Mouse (Mus musculus) T-cell, adult 2 months (primary cell): ENCODE data around the gene Trim25.

Source experiments
- DNase-seq: peaks from one replicate; pipeline ENCODE4 v3.0.0; 2022; ENCODE audit warnings: low spot score

The Trim25 gene

DNA sequence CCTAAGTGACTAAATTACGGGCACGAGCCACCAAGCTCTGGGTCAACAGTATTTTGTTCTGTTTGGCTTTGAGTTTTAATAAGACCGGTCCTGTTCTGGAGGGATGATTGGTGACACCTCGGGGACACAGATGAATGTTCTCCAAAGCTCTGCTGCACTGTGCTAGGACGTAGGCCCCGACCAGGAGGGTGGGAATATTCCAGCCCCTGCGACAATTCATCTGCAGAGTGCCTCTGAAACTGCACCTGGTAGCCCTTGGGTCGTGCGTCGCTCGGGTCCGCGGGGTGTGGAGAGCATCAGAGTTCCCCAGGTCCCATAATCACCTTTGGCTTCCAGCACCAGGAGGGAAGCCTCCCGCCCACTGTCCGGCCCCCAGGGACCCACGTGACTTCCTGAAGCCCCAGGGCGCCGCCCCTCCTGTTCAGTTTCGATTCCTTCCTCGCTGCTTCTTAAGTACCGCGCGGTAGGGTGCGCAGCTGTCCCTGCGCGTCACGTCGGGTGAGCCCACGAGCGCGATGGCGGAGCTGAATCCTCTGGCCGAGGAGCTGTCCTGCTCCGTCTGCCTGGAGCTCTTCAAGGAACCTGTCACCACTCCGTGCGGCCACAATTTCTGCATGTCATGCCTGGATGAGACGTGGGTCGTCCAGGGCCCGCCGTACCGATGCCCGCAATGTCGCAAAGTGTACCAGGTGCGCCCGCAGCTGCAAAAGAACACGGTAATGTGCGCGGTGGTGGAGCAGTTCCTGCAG lies at the start of gene Trim25:
TSS of gene Trim25 (plus strand) at position 403 of the 749 bp plus-strand sequence.
- peak; percentile 94 for DNase-seq

DNA sequence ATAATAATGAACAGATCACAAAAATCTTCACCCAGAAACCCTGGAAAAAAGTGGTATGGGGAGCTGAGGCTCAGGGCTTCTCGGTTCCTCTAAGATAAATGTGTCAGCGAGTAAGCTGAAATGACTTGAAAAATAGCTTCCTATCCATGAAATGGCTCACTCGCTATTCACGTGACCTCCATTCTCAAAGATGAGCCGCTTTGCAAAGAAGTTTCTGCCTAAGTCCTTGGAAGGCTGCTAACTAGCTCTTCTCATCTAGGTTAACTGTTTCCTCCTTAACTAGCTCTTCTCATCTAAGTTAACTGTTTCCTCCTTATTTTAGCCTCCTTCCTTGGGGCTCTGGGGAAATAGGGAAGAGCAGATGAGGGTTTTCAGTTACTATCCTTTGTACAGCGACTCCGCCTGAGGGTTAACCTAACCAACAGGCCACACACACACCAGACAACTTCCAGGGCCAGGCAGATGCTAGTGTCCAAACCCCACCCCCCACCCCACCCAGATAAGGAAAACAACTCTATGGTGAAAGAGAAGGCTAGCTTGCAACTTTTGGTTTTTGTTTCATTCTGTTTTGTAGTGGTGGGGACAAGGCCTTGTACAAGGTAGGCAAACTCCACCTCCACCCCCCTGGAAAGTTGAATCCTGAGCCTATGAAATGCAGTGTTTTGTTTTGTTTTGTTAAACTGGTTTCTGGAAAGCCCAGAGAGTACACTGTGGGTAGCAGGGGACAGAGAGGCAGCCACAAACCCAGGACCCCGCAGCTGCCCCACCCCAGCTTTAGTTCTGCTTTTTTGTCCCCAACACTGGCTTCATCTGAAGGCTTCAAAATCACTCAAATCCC lies 49.2 kb upstream of the Trim25 start:
- DNase-seq = no peak

- no peak for DNase-seq
Measured at GRCm38 (mm10) chr11:88950640-88951250, 48.4 kb upstream of the Trim25 start.

GRCm38 (mm10) chr11:88951576-88951975 lies 47.6 kb upstream of the Trim25 start:
- DNase-seq = no peak

DNA sequence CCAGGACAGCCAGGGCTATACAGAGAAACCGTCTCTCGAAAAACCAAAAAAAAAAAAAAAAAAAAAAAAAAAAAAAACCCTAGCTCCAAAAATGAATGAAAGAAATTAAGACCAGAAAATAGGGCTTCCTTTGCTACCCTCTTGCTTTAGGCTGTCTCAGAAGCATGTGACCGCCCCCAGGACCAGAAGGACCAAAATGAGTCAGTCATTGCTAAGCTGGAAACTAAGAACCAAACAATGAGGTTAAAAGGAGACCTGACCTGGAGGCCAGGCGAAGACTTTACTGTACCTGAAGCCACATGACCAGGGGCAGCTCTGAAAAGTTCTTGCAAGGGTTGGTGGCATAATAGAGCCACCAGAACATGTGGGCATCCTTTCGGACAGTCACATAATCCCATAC lies 47.1 kb upstream of the Trim25 start:
- DNase-seq = no peak

GRCm38 (mm10) chr11:88953582-88953981 lies 45.6 kb upstream of the Trim25 start:
- no peak for DNase-seq

DNA sequence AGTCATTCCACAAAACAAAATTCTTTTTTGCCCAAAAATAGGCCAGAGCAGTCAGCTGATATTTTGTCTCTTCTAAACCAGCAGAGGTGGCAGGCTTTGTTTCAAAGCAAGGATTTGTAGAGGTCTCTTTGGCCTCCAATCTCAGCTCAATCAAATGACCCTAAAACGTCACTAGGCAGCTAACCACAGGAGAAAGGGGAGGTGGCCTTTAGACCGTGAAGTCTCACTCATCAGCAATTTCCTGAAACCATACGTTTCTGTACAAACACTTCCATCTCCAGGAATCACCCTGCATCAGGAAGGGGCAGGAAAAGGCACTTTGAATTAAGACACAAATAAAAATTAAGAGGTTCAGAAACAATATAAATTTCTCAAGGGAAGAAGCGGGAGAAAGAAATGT lies 44.4 kb upstream of the Trim25 start:
- peak; percentile 30 for DNase-seq

GRCm38 (mm10) chr11:88955217-88955969 lies 43.8 kb upstream of the Trim25 start, which contains the start of gene Scpep1:
Gene Scpep1 (minus strand): TSS chr11:88955465.
- peak; percentile 96 for DNase-seq

DNA sequence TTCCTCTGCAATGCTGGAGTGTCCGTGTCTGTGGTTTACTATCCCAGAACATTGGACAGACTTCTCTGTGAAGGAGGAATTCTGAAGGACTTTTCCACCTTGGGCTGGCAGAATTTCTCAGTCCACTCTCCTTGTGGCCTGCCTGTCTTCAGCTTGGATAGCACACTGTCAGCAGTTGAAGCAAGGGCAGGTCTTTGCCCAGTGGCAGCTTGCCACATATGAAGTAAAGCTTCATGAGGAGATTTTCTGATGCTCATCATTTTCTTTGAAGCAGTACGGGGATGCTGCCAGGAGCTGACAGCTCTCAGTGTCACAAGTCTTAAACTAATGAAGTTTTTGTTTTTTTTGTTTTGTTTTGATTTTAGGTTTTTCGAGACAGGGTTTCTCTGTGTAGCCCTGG lies 40.3 kb upstream of the Trim25 start:
- no peak for DNase-seq

- no peak for DNase-seq
Measured at GRCm38 (mm10) chr11:88966881-88967361, 32.3 kb upstream of the Trim25 start, which contains the start of gene Elobl. Gene Elobl (minus strand): TSS chr11:88966931.

DNA sequence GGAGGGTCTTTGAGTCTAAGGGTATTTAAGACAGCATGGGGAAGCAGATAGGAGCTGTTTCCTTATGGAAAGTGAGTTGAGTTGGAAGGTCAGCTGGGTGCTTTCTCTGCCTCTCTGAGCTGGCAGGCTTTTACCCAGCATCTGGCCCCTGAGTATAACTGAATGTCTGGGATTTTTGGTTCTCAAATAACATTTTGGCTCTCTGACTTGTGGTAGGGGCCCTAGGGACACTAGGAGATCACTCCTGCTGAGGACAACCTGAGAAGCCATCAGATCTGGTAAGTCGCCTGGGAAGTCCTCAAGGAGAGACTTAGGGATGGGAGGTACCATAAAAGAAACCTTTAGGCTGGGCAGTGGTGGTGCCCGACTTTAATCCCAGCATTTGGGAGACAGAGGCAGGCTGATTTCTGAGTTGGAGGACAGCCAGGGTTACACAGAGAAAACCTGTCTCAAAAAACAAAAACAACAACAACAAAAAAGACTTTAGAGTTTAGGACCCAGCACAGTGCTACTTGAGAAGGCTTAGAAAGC lies 28.9 kb upstream of the Trim25 start, which contains the start of gene Coil:
TSS of gene Coil (plus strand) at position 51 of the 531 bp plus-strand sequence.
- peak; percentile 5 for DNase-seq

DNA sequence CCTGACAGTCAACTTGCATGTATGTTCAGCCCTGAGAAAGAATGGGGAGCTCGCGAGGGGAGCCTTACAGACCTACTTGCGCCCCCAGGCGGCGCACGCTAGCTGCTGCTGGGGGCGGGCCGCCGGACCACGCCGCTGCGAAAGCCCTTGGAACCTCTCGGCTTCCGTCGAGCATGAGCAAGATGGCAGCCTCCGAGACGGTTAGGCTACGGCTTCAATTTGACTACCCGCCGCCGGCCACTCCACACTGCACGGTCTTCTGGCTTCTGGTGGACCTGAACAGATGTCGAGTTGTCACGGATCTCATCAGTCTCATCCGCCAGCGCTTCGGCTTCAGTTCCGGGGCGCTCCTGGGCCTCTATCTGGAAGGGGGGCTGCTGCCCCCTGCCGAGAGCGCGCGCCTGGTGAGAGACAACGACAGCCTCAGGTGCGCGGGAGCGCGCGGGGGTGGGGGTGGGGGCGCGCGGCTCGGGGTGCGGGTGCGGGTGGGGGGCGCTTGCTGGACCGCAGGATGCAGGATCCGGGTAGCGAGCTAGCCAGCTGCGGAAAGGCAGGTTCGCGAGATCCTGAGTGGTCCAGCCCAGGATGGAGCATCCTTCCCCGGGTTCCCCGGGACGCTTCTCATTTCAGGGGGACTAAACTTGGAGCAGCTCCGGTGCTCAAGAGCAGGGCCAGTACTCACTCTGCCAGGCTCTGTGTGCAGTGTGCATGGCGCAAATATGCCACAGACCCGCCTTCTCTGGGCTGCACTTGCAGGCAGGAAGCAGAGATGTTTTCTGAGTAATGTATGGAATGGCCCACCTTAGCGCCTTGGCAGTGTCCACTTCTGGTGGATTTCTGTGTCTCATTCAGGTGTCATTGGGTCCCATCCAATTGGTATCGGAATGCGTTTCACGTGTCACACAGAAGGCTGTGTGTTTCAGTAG lies 25.1 kb upstream of the Trim25 start:
- DNase-seq = peak; percentile 93

DNA sequence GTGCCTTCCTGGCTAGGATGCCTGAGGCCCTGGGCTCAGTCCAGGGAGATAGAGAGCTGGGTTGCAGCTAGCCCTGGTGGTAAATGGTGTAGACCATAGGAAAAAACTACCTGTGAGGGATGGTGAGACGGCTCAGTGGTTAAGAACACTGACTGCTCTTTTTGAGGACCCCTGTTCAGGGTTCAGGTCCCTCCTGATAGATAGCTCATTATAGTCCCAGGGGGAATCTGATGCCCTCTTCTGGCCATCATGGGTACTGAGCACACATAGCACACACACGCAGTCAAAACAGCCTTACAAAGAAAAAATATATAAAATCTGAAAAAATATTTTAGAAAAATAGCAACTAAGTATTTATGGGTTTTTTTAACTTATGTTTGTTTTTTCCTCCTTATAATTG lies 22.9 kb upstream of the Trim25 start:
- DNase-seq = no peak

- DNase-seq = no peak
Measured at GRCm38 (mm10) chr11:88977188-88977587, 22.0 kb upstream of the Trim25 start.

- DNase-seq = no peak
Measured at GRCm38 (mm10) chr11:88981337-88981736, 17.8 kb upstream of the Trim25 start.

DNA sequence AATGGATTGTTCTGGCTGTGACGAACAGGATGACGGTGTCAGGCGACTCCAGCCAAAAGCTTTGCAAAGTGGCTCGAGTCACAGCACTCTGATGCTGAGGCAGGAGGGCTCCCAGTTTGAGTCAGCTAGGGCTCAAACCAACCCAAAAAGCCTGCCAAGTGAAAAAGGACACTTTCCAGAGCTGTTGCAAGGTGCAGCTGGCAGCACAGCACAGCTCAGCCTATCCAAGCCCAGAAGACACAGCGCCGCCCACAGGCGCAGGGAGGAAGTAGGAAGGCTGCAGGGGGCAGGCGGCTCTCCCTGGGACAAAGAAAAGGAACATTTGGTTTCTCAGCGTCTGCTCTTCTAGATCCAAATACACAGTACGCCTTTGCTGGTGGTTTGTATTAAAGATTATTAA lies 12.6 kb upstream of the Trim25 start:
- DNase-seq = no peak

DNA sequence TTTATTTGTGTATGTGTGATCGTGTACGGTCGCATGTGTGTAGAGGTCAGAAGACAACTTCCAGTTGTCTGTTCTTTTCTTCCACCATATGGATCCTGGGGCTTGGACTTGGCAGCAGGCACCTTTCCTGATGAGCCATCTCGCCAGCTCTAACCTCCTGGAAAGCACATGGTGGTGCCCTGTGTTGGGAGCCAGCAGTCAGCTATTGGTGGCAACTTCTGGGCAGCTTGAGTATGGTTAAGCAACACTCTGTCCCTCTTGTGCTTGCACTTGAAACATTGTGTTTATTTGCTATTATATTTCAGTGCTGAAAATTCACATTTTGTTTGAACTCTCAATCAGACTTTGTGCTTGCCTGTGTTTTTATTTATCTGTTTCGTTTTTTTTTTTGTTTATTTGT lies 10.2 kb upstream of the Trim25 start:
- DNase-seq = no peak

DNA sequence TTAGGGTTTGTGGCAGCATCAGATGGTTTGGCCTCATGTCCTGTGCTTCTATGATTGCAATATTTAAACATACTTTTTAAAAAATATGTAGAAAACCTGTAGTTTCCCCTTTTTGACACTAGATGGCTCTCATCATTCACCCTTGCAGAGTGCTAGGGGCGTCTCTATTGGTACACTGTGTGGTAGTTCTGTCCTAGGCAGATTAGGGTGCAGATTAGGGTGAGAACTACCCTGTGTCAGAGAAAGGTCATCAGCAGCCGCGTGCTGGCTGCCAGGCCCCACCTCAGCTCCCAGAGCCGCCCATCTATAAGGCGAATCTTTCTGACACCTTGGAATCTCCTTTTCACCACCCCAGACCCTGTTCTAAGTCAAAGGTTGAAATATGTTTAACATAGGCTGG lies 9.6 kb upstream of the Trim25 start:
- peak; percentile 41 for DNase-seq

GRCm38 (mm10) chr11:88993186-88993585 lies 6.0 kb upstream of the Trim25 start:
- DNase-seq = no peak

- DNase-seq = peak; percentile 83
Measured at GRCm38 (mm10) chr11:88993625-88994024, 5.6 kb upstream of the Trim25 start.
